ENCODE assay signal across 30 mouse cellular contexts in genomic region chr19:24137392-24137791, GRCm38 (mm10).
DNase-seq lines count a peak whose midpoint lies in the region; ATAC-seq and TF ChIP-seq lines count a peak whose summit lies in the region.
"Had no signal": no experiment of that assay in that cellular context is flagged by ENCODE, and none has a peak within 500 bp of the region (broad histone marks: within the 10 kb centered on the region; RNA-seq: fewer than 3 reads in every experiment).

No protein-coding gene starts in this region.

- no peak overlapping the region for H3K27ac ChIP-seq in hindbrain, embryonic 11.5 days (ENCODE audit: low read depth, low read length)
- H3K27ac ChIP-seq in hindbrain, embryonic 10.5 days, result no peak overlapping the region; the same call in none of the 2 replicates
- H3K27ac ChIP-seq in lung, embryonic 15.5 days, result no peak overlapping the region
- H3K27ac ChIP-seq in embryonic facial prominence, embryonic 13.5 days, result no peak overlapping the region
- H3K27ac ChIP-seq: heart, embryonic 13.5 days; hindbrain, embryonic 13.5 days; limb, embryonic 13.5 days; neural tube, embryonic 15.5 days had no signal

- H3K4me2 ChIP-seq in hindbrain, embryonic 11.5 days (replicated peaks; ENCODE audit: low read depth, low read length), result no peak overlapping the region
- H3K4me2 ChIP-seq in lung, embryonic 15.5 days, result no peak overlapping the region
- no peak overlapping the region for H3K4me2 ChIP-seq in embryonic facial prominence, embryonic 13.5 days
- H3K4me2 ChIP-seq: heart, embryonic 13.5 days; hindbrain, embryonic 13.5 days; limb, embryonic 13.5 days; liver, embryonic 11.5 days; neural tube, embryonic 15.5 days had no signal

- no peak overlapping the region for H3K9ac ChIP-seq in hindbrain, embryonic 11.5 days (ENCODE audit: low read depth, low read length)
- no peak overlapping the region for H3K9ac ChIP-seq in lung, embryonic 15.5 days
- no peak overlapping the region for H3K9ac ChIP-seq in embryonic facial prominence, embryonic 13.5 days
- H3K9ac ChIP-seq: heart, embryonic 13.5 days; hindbrain, embryonic 13.5 days; limb, embryonic 13.5 days; neural tube, embryonic 15.5 days had no signal

- peak; percentile 38; the same call in 1 of the 2 replicates for ATAC-seq in hindbrain, embryonic 11.5 days (ENCODE audit: low FRiP score)
- peak; percentile 42; the same call in 1 of the 2 replicates for ATAC-seq in lung, embryonic 15.5 days (ENCODE audit: borderline replicate concordance, extremely low read depth, low FRiP score, low TSS enrichment)
- ATAC-seq in G1E (ENCODE audit: extremely low read depth, insufficient number of reproducible peaks, low FRiP score, poor library complexity, severe bottlenecking), result no peak
- peak; percentile 59; the same call in 1 of the 2 replicates for ATAC-seq in embryonic facial prominence, embryonic 13.5 days (ENCODE audit: insufficient number of reproducible peaks, insufficient read depth, low FRiP score, low TSS enrichment, low read depth)
- ATAC-seq: forebrain, embryonic 14.5 days; inflammation-experienced regulatory T-cells, adult 6 months; lung, postnatal 0 days had no signal

- no peaks in the 10 kb centered on the region for H3K36me3 ChIP-seq in hindbrain, embryonic 11.5 days (ENCODE audit: control insufficient read depth, insufficient read depth, low read length)
- H3K36me3 ChIP-seq in hindbrain, embryonic 10.5 days, result peaks cover 27% of the 10 kb centered on the region
- H3K36me3 ChIP-seq in lung, embryonic 15.5 days, result 0 out of 2 replicates have a peak, but pooled peaks cover 5% of the 10 kb centered on the region
- H3K36me3 ChIP-seq in G1E (replicated peaks), result no peaks in the 10 kb centered on the region
- no peaks in the 10 kb centered on the region; the same call in 1 of the 2 replicates for H3K36me3 ChIP-seq in embryonic facial prominence, embryonic 13.5 days
- H3K36me3 ChIP-seq: neural tube, embryonic 15.5 days had no signal

- H3K27me3 ChIP-seq in hindbrain, embryonic 11.5 days (ENCODE audit: control insufficient read depth, insufficient read depth, low read length), result no peaks in the 10 kb centered on the region
- no peaks in the 10 kb centered on the region for H3K27me3 ChIP-seq in hindbrain, embryonic 10.5 days (ENCODE audit: insufficient read depth, poor library complexity, severe bottlenecking)
- no peaks in the 10 kb centered on the region for H3K27me3 ChIP-seq in lung, embryonic 15.5 days
- peaks cover 7% of the 10 kb centered on the region for H3K27me3 ChIP-seq in G1E (ENCODE audit: insufficient read depth, low read length)
- H3K27me3 ChIP-seq in embryonic facial prominence, embryonic 13.5 days, result no peaks in the 10 kb centered on the region
- H3K27me3 ChIP-seq: heart, embryonic 13.5 days; hindbrain, embryonic 13.5 days; limb, embryonic 13.5 days; megakaryocyte, embryonic 14.5 days; neural tube, embryonic 15.5 days had no signal

- WGBS in hindbrain, embryonic 11.5 days, result 76% methylated on average over 4 of the region's 4 CpGs
- 84% methylated on average over 4 of the region's 4 CpGs for WGBS in hindbrain, embryonic 10.5 days
- 79% methylated on average over 4 of the region's 4 CpGs for WGBS in lung, embryonic 15.5 days
- 80% methylated on average over 4 of the region's 4 CpGs for WGBS in embryonic facial prominence, embryonic 13.5 days

- DNase-seq in hindbrain, embryonic 11.5 days (ENCODE audit: low spot score), result no peak
- DNase-seq in hindbrain, embryonic 10.5 days (ENCODE audit: low spot score), result no peak
- DNase-seq in lung, adult 18-20 months, result no peak
- DNase-seq in G1E (ENCODE audit: low spot score), result no peak
- no peak for DNase-seq in left cerebral cortex, adult 18-20 months (ENCODE audit: low spot score in 2 of 2)
- DNase-seq in retina, embryonic 14.5 days (ENCODE audit: low spot score), result no peak
- DNase-seq: adrenal gland, postnatal 25 days; cerebellum, adult 11-12 months; cerebellum, postnatal 10 days; gastrocnemius, postnatal 36 days; heart, adult 18-20 months; heart, postnatal 14 days; kidney, adult 8-10 months; kidney, postnatal 14 days; layer of hippocampus, adult 9-11 months; lung, postnatal 4 days; spleen, adult 18-20 months; thymus, adult 2 months; thymus, postnatal 4 days had no signal

- no peaks in the 10 kb centered on the region for H3K4me1 ChIP-seq in hindbrain, embryonic 11.5 days (replicated peaks; ENCODE audit: control insufficient read depth, insufficient read depth, low read length)
- peaks cover 30% of the 10 kb centered on the region for H3K4me1 ChIP-seq in hindbrain, embryonic 10.5 days (replicated peaks)
- 0 out of 2 replicates have a peak, but pooled peaks cover 4% of the 10 kb centered on the region for H3K4me1 ChIP-seq in lung, embryonic 15.5 days
- no peaks in the 10 kb centered on the region for H3K4me1 ChIP-seq in G1E (ENCODE audit: insufficient read depth, low read depth, low read length)
- H3K4me1 ChIP-seq in embryonic facial prominence, embryonic 13.5 days, result peaks cover 26% of the 10 kb centered on the region

- no peak overlapping the region for H3K4me3 ChIP-seq in hindbrain, embryonic 11.5 days (ENCODE audit: low read depth, low read length)
- no peak overlapping the region for H3K4me3 ChIP-seq in hindbrain, embryonic 10.5 days
- no peak overlapping the region for H3K4me3 ChIP-seq in lung, embryonic 15.5 days
- H3K4me3 ChIP-seq in G1E (ENCODE audit: low read depth, low read length), result peak overlapping the region; percentile 1; the same call in 1 of the 2 replicates
- H3K4me3 ChIP-seq in embryonic facial prominence, embryonic 13.5 days, result no peak overlapping the region
- H3K4me3 ChIP-seq: heart, embryonic 13.5 days; hindbrain, embryonic 13.5 days; limb, embryonic 13.5 days; megakaryocyte, embryonic 14.5 days; neural tube, embryonic 15.5 days had no signal

- no peaks in the 10 kb centered on the region for H3K9me3 ChIP-seq in hindbrain, embryonic 11.5 days (ENCODE audit: control insufficient read depth, low read length)
- H3K9me3 ChIP-seq in hindbrain, embryonic 10.5 days, result no peaks in the 10 kb centered on the region
- no peaks in the 10 kb centered on the region for H3K9me3 ChIP-seq in lung, embryonic 15.5 days
- no peaks in the 10 kb centered on the region for H3K9me3 ChIP-seq in G1E (replicated peaks)
- no peaks in the 10 kb centered on the region for H3K9me3 ChIP-seq in embryonic facial prominence, embryonic 13.5 days
- H3K9me3 ChIP-seq: heart, embryonic 13.5 days; hindbrain, embryonic 13.5 days; limb, embryonic 13.5 days; megakaryocyte, embryonic 14.5 days; neural tube, embryonic 15.5 days had no signal

- no peak for TF ChIP-seq CTCF in G1E (IDR thresholded peaks at IDR 0.05; ENCODE audit: low read depth, low read length)
